Mouse (Mus musculus): ENCODE data around the gene Mgat5.

- no peak for TF ChIP-seq POLR2A (IDR thresholded peaks at IDR 0.05; ENCODE audit: low read depth, low read length)
- TF ChIP-seq CTCF (IDR thresholded peaks at IDR 0.05; ENCODE audit: extremely low read depth, insufficient read depth, insufficient read length, insufficient replicate concordance): no peak
Observed at GRCm38 (mm10) chr1:127216979-127217378, 12.2 kb downstream of the Mgat5 start.

All from spleen, adult 2 months (tissue).